Mouse (Mus musculus): ENCODE measurements at regions not wholly inside any gene's neighbourhood (a gene's known extent, or its start where the extent isn't known, plus 50 kb on each side); places are given as distances from the start of the nearest gene placed in this dataset.
A peak's percentile ranks its signal among the peaks of the same experiment; 100 is the strongest.
"Not testable (repeated sequence)": the region's sequence is repeated elsewhere in the genome, so short reads cannot be mapped to it uniquely, and the experiment has no call there.

DNA sequence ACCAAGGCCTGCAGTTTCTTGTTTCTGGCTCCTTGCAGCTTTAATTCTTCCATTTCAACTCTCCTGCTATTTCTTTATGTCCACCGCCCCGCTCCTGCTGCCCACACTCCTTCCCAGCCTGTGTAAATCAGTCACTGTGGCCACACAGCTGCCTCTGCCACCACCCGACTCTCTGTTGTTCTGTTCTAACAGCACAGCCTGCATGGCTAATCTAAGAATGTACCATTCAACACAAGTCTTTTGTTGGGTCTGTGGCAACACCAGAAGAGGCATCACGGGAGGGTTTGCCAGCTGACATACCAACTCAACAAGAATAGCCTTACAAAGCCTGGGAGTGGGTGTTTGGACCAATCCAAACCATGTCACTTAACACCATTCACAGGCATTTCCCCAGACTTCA lies 264.9 kb upstream of the Pum3 start:
- no peak for DNase-seq (ENCODE audit: low read depth, low spot score)

DNA sequence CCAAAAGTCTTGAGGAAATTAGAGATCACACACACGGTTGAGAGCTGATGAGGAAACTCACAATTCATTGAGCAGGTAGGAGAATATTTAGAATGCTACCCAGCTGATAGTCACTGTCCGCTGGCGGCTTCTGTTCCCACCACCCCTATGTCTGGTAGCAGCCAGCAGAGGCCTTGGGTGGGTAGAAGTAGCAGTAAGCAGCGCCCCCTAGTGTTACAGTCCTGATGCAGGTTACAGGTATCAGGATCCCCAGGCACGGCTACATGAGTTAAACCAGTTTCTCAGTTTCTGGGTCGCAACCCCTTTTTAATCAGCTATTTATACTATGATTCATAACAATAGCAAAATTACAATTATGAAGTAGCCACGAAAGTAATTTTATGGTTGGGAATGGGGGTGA lies 264.1 kb upstream of the Pum3 start:
- DNase-seq (ENCODE audit: low read depth, low spot score) = no peak

DNA sequence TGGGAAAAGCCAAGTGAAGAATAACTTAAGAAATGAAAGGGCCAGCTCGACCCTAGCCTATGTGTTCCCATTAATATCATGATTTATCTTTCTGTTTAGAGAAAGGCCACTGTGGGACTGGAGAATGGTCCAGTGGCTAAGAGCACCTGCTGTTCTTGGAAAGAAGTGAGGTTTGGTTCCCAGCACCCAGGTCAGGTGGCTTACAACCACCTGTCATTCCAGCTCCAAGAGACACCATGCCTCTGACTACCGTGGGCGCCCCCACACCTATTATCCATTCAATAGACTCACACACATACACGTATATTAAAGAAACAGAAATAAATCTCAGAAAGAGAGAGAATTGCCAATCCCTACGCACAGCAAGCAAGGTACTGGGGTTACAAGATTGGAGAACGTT lies 263.3 kb upstream of the Pum3 start:
- DNase-seq (ENCODE audit: low read depth, low spot score) = no peak

DNA sequence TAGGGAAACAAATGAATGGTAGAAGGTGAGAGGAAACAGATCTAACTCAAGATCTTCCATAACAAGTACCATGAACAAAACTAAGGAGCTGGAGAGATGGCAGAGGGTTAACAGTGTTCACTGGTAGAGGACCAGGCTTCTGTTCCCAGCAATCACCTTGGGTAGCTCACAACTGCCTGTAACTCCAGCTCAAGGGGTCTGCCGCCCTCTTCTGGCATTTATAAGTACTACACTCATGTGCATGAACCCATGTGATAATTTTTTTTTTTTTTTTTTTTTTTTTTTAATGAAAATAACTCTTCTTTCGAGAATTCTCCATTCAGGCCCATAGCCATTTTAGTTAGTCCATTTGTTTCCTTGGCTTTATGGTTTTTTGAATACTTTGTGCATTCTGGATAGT lies 253.8 kb upstream of the Pum3 start:
- peak; percentile 6 for DNase-seq (ENCODE audit: low read depth, low spot score)

GRCm38 (mm10) chr19:27679427-27679826 lies 249.8 kb upstream of the Pum3 start:
- DNase-seq (ENCODE audit: low read depth, low spot score) = no peak

- DNase-seq (ENCODE audit: low read depth, low spot score) = no peak
These were observed 243.1 kb upstream of the Pum3 start for GRCm38 (mm10) chr19:27672679-27673190.

DNA sequence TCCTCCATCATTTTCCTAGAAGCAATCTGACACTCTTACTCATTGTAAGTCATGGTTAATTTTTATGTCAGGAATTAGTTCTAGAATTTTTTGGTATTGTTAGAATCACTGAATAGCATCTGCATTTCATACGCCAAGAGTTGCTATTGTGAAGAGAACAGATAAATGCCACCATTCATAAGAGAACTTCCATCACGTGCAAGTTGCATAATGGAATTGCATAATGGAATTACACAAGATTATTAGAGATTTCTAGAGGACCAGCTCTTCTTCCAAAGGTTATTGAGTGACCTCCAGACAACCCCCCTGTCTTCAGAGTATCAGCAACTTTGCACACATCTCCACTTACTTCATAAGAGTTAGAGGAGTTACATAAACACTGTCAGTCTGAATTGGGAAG lies 233.7 kb upstream of the Pum3 start:
- DNase-seq (ENCODE audit: low read depth, low spot score) = no peak

GRCm38 (mm10) chr19:27641001-27641400 lies 211.4 kb upstream of the Pum3 start:
- no peak for DNase-seq (ENCODE audit: low read depth, low spot score)

DNA sequence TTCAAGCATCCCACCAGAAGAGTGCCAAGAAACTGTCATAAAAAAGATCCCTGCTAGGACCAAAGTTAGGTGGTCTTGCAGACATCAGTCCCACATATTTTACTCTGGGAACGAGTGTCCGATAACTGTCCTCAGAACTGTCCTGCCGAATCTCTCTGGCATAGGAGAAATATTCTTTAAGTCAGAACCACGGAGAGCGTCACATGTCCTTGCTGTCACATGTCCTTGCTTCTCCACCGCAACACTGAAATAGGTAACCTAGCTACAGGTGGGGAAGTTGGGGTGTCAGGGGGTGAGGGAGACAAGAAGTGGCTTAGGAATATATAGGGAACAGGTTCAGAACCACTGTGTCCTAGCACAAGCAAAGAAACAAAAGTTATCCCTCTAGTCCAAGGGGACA lies 203.5 kb upstream of the Pum3 start:
- no peak for DNase-seq (ENCODE audit: low read depth, low spot score)

- no peak for DNase-seq (ENCODE audit: low read depth, low spot score)
These were observed 198.0 kb upstream of the Pum3 start for GRCm38 (mm10) chr19:27627626-27628025.

- DNase-seq (ENCODE audit: low read depth, low spot score) = no peak
These were observed 187.9 kb upstream of the Pum3 start for GRCm38 (mm10) chr19:27617522-27617921.

GRCm38 (mm10) chr19:27606933-27607332 lies 177.3 kb upstream of the Pum3 start:
- DNase-seq (ENCODE audit: low read depth, low spot score) = no peak

DNA sequence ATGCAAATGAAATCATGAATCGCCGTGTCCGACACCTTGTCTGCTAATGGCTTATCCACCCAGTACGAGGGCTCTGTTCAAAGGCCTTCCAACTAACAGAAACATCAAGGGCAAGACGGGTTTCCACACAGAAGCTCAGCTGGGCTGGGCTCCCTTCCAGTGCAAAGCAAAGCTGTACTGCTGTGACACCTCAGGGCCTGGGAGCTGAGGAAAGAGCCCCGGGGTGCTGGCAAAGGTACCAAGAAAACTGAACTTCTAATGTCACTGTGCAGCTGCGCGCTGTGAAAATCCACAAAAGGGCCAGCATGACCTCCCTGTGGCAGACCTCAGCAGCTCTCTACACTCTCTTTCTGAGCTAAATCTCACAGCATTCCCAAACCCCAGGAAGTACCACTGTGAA lies 173.7 kb upstream of the Pum3 start:
- DNase-seq (ENCODE audit: low read depth, low spot score) = no peak

DNA sequence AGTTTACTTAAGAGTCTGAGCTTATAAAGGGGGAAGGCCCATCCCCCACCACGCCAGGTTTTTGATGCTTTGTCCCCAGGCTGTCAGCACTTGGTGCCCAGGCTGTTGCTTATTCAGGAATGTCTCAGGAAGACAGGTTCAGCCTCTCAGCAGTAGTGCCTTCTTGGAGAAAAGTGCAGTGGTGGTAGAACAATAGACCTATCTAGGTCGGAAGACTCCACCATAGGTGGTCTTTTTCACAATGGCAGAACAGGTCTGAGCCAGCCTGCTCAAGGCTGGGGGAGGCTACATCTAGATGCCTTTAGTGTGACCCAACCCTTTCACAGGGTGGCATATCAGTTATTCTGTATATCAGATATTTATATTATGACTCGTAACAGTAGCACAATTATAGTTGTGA lies 171.9 kb upstream of the Pum3 start:
- DNase-seq (ENCODE audit: low read depth, low spot score) = no peak

DNA sequence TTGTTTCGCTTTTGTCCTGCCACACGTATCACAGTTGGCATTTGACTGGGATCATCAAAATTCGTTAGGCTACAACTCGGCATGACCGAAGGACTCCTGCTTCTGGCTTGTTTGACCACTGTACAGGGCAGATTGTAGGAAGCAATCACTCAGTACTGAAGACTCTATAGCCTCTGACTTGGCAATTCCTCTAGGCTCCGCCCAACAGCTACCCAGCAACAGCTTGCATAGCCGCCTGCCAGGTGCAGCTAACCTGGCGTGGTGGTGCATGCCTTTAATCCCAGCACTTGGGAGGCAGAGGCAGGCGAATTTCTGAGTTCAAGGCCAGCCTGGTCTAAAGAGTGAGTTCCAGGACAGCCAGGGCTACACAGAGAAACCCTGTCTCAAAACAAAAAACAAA lies 170.8 kb upstream of the Pum3 start:
- not testable (repeated sequence) for DNase-seq (ENCODE audit: low read depth, low spot score)

DNA sequence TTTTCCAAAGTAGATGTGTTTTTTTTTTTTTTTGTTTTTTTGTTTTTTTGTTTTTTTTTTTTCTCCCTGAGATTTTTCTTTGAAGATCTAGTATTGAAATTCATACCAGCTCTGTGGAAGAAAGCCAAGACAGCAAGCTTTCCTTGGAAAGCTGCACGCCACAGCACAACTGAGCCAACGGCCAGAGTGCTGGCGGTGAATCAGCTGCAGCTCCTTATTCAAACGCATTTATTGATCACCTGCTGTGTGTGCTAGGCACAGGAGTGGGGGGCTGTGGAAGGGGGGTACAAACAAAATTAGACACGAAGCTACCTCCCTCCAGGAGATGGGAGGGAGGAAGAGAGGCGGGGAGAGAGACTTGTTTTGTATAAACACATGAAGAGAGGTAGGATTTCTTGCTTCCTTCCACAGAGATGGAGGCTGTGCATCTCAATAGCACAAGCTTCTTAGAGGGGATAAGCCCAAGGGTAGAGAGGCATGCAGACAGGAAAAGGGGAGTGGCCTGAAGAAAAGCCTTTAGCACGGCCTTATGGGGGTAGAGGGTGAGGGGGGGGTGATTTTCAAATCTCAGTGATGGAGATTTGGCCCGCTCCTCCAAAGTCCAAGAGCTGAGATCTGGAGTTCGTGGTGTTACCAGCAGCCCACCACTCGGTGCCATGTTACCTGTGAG lies 170.1 kb upstream of the Pum3 start:
- no peak for DNase-seq (ENCODE audit: low read depth, low spot score)

DNA sequence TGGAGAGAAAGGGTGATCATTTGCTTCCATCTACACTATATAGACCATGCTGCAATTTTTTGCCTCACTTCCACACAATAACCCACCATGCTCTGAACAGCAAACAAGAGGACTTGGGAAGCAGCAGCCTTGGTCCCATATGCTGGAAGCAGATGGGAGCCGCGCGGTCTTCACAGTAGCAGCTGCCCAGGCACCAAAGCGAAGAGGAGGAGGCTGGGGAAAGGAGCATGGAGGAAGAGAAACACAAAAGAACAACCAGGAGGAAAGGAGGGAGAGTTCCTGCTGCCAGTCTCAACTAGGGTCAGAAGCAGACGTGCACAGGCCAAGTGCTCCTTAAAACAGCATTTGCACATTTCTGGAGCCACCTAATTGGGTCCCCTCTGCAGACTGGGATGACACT lies 168.7 kb upstream of the Pum3 start:
- DNase-seq (ENCODE audit: low read depth, low spot score) = no peak

- DNase-seq (ENCODE audit: low read depth, low spot score) = no peak
These were observed 155.9 kb upstream of the Pum3 start for GRCm38 (mm10) chr19:27585566-27585965.

- no peak for DNase-seq (ENCODE audit: low read depth, low spot score)
These were observed 152.5 kb upstream of the Pum3 start for GRCm38 (mm10) chr19:27582111-27582500.

DNA sequence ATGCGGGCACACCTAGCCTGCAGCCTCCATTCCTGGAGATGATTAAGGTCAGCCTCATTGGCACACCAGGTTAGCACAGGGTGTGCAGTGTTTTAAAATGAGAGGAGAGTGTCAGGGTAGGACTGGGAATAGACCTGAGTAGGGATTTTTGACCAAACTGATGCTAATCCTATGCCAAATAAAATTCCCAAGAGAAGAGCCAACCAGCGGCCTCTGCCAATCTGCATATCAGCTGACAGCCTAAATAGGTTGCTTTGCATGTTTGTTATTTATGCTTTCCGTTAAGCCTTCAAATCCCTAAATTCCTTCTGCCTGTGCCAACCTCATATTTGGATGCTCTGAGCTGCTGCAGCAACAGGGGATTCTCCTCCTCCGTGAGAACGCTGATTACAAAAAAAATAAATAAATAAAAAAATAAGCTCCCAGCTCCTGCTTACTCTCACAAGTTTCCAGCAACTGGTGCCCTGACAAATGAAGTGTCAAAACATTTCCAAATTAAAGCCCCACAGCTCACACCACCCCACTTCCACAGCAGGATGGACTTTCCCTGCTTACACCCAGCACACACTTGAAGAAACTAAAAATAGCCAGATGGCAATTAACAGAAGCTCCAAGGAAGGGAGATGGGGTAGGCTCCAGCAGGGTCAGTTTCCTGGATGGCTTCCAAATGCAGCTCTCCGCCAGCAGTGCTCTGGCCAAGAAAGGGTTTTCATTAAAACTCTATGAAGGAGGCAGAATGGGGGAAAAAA lies 151.9 kb upstream of the Pum3 start:
- no peak for DNase-seq (ENCODE audit: low read depth, low spot score)

GRCm38 (mm10) chr19:27576478-27576877 lies 146.9 kb upstream of the Pum3 start:
- no peak for DNase-seq (ENCODE audit: low read depth, low spot score)

DNA sequence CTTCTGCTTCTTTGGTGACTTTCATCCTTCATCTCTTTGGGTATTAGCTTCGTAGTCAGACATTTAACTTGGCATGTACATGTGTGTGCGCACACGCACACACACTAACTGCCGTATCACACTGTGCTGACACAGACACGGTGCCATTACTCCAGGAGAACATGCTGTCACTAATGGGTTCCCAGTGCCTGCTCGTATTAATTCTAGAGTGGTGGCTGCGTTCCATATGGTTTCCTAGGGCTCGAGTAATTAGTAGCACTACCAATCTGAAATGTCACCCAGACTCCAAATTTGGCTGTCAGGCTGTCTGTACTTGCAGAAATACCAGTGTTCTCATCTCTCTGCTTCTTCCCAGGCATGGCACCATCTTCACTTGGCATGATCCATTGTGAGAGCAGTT lies 137.3 kb upstream of the Pum3 start:
- no peak for DNase-seq (ENCODE audit: low read depth, low spot score)

DNA sequence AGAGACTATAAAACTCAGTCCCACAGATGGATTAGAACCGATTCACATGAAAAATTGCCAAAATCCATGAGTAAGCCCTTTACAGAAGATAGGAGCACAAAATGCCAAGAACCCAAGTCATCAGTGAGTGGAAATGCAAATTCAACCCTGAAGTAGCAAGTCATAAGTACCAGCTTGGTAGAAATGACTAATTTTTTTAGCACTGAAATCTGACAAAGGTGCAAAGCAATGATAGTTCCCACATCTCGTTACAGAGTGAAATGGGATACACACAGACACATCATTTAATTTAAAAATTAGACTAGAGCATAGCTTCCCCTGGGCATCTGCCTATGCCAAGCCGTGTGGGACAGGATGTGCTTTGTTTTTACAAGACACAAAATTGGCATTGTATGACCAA lies 136.4 kb upstream of the Pum3 start:
- no peak for DNase-seq (ENCODE audit: low read depth, low spot score)
